Mouse (Mus musculus): ENCODE results near the gene St7. TPM values are rescaled to one million over a fixed set of nuclear protein-coding genes. Genes with fewer than 3 reads are reported as not detected.

The St7 gene
- polyA plus RNA-seq, 1 experiment from 2014 or later: 13.8 TPM

DNA sequence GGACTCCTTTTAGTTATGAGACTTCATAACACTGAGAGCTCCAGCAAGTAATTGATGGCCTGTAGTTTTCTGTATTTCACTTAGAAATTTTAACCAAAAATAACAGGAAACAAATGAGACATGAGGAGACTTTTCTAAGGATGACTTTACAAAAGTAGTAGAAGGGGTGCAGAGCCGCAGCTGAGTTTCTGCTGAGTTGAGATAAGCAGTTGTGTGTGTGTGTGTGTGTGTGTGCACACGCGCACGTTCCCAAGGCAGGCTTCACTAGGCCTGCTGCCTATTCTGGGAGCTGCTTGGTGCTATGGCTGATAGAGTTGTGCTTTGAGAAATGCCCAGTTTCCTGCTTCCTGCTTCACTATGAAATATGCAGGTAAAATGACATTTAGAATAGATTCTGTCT lies 50.6 kb downstream of the St7 start:
- ATAC-seq: peak; percentile 99
- peak overlapping the region; percentile 95 for H3K27ac ChIP-seq
- 19% methylated on average over 4 of the region's 4 CpGs for WGBS (ENCODE audit: insufficient replicate concordance)

DNA sequence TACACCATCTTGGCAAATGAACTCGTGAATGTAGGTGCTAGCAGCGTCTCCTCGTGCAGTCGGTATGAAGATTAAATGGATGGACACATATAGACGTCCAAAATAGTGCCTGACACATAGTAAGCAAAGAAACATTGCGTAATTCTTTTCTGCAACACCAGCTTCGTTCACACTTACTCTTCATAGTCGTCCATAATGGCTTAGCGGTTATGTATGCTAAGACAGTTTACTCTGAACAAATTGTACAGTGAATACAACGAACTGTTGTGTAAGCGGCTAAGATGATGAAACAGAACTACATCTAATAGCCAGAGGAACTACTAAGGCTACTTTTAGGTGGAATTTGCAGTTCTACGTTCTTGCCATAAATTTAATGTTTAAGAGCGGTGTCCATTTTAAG lies 55.0 kb downstream of the St7 start:
- no peak for ATAC-seq
- Histone ChIP-seq H3K27ac (no peak overlapping the region), H3K9ac (no peak overlapping the region), H3K4me2 (no peak overlapping the region), H3K4me3 (no peak overlapping the region), H3K9me3 (replicated peaks) (no peaks in the 10 kb centered on the region), H3K27me3 (replicated peaks) (no peaks in the 10 kb centered on the region), H3K36me3 (no peaks in the 10 kb centered on the region), H3K4me1 (peaks cover 61% of the 10 kb centered on the region)
- WGBS (ENCODE audit: insufficient replicate concordance): 73% methylated on average over 13 of the region's 13 CpGs

More for the DNA sequence above, 50.6 kb downstream of the St7 start:
- Histone ChIP-seq H3K36me3 (no peaks in the 10 kb centered on the region), H3K9me3 (replicated peaks) (no peaks in the 10 kb centered on the region), H3K27me3 (replicated peaks) (no peaks in the 10 kb centered on the region), H3K4me3 (no peak overlapping the region), H3K4me2 (peak overlapping the region; percentile 46), H3K9ac (peak overlapping the region; percentile 60; the same call in 1 of the 2 replicates), H3K4me1 (peaks cover 57% of the 10 kb centered on the region)

DNA sequence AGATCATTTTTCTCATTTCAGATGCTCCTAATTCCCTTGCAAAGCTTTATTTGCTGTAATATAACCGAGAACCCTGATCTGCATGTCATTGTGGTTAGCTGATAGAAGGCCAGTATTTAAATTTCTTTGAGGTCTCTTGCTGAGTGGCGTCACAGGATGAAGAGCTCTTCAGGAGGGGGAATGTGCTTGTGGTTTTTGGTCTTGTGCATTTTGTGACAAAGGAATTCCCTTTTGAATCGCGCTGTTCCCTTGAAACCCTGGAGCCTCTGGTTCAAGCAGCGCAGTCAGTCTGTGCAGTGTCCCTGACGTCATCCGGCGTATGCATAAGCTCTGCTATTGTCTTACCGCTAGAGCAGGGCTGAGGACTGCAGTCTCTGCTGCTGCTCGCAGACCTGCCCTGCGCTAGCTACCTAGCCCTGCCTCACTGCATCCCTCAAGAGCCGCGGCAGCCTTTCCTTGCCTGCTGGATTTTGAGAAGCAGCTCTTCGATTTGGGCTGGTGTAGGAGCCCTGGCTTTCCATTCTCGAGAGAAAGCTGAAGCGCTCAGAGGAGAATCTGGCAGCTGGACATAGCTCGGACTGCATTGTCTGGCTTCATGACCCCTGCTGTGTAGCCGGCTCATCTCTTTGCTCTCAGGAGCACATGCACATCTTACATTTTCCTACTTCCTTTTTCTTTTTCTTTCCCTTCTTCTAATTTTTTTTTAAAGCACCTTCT lies 56.3 kb downstream of the St7 start:
- WGBS (ENCODE audit: insufficient replicate concordance): 3% methylated on average over 18 of the region's 18 CpGs
- H3K36me3 ChIP-seq: no peaks in the 10 kb centered on the region
- H3K27me3 ChIP-seq (replicated peaks): no peaks in the 10 kb centered on the region
- peak; percentile 97 for ATAC-seq
- peak overlapping the region; percentile 83 for H3K4me2 ChIP-seq
- peaks cover 49% of the 10 kb centered on the region for H3K4me1 ChIP-seq
- peak overlapping the region; percentile 70 for H3K9ac ChIP-seq
- H3K4me3 ChIP-seq: peak overlapping the region; percentile 56
- no peaks in the 10 kb centered on the region for H3K9me3 ChIP-seq (replicated peaks)
- H3K27ac ChIP-seq: peak overlapping the region; percentile 76

DNA sequence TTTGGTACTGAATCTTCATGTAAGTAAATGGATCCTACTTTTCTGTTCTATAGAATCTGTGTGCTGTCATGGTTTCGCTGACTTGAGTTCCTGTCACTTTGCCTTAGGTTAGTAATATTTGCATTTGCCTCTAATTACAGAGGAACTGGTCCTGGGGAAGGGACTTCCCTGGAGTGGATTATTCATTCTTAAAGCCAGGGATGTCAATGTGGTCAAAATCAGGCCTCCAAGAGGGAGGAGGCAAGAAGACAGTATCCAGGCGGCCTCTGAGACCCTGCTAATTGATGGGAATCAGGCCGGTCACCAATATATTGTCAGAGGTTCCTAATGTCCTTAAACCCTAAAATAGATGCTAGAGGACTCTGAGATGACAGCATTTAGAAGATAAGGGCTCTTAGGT lies 56.9 kb downstream of the St7 start:
- Histone ChIP-seq H3K36me3 (no peaks in the 10 kb centered on the region), H3K27ac (peak overlapping the region; percentile 76), H3K4me1 (peaks cover 49% of the 10 kb centered on the region), H3K4me2 (peak overlapping the region; percentile 83), H3K27me3 (replicated peaks) (no peaks in the 10 kb centered on the region), H3K9ac (peak overlapping the region; percentile 70), H3K9me3 (replicated peaks) (no peaks in the 10 kb centered on the region), H3K4me3 (peak overlapping the region; percentile 56)
- ATAC-seq: no peak
- WGBS (ENCODE audit: insufficient replicate concordance): 58% methylated on average over 3 of the region's 3 CpGs

DNA sequence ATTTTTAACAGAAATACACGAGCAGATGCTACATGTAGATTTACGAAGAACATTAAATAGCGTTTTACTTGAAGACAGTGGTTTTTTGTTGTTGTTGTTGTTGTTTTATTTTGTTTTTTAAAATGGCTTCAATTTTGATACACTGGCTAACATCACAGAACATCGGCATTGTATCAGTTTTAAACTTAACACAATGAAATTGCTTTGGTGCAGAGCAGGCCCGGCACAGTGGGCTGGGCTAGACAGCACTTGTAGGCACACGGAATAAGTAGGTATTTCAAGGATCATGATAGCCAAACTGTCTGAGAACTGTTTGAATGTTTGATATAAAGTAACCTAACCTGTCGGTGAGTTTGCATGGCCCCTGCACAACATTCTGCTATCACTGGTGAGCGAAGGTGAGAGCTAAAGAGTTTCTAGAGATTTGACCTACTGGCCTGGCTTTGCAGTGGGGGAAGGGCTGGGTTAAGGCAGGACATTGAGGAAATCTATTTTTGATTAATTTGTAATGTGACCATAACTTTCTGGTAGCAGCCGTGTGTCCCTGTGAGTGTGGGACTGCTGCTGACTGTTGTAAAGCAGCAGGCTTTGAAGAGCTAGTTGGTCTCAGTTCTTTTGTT lies 57.4 kb downstream of the St7 start:
- Histone ChIP-seq H3K9me3 (replicated peaks) (no peaks in the 10 kb centered on the region), H3K4me2 (peak overlapping the region; percentile 83; the same call in 1 of the 2 replicates), H3K36me3 (no peaks in the 10 kb centered on the region), H3K4me3 (no peak overlapping the region), H3K27ac (no peak overlapping the region), H3K4me1 (peaks cover 46% of the 10 kb centered on the region), H3K27me3 (replicated peaks) (no peaks in the 10 kb centered on the region), H3K9ac (no peak overlapping the region)
- no peak for ATAC-seq
- WGBS (ENCODE audit: insufficient replicate concordance): 66% methylated on average over 9 of the region's 9 CpGs

DNA sequence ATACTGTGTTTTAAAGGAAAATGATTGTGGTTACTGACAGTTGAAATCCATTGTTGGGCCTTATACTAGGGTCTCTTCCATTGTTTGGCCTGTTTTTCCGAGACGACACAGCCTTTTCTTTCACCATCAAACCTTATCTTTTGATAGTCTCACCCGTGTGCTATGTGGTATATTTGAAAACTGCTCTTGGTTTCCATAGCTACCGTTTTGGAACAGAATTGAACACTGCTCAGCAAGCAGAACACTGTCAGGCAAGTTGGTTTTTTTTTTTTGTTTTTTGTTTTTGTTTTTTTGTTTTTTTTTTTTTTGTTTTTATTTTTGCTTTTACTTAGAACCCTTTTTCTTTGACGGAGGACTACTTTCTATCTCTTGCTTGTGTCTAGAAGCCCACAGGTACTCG lies 58.2 kb downstream of the St7 start:
- no peak overlapping the region for H3K27ac ChIP-seq
- H3K36me3 ChIP-seq: no peaks in the 10 kb centered on the region
- no peak overlapping the region for H3K4me3 ChIP-seq
- no peaks in the 10 kb centered on the region for H3K9me3 ChIP-seq (replicated peaks)
- ATAC-seq: no peak
- no peak overlapping the region for H3K9ac ChIP-seq
- H3K4me1 ChIP-seq: peaks cover 47% of the 10 kb centered on the region
- H3K4me2 ChIP-seq: 0 out of 2 replicates have a peak overlapping the region, but pooled peaks have one; percentile 83
- 61% methylated on average over 6 of the region's 6 CpGs for WGBS (ENCODE audit: insufficient replicate concordance)
- H3K27me3 ChIP-seq (replicated peaks): no peaks in the 10 kb centered on the region

DNA sequence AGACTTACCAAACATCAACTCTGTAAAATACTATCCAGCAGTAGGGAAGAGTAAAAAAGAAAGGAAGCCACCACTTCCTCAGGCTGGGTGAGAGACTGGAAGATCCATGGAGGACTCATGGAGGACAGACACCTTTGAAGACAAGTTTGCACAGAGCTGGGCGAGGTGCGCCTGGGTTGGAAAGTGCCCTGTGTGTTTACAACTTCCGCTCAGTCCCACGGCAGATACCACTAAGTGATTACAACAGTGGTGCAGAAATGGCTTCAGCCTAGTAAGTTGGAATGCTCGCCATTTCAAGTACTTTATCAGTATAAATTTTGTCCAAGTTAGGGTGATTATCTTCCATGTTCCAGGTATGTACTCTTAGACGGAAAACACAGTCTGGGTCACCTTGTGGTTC lies 63.2 kb downstream of the St7 start:
- Histone ChIP-seq H3K27me3 (replicated peaks) (no peaks in the 10 kb centered on the region), H3K4me2 (no peak overlapping the region), H3K4me3 (no peak overlapping the region), H3K9ac (no peak overlapping the region), H3K4me1 (peaks cover 26% of the 10 kb centered on the region), H3K9me3 (replicated peaks) (no peaks in the 10 kb centered on the region), H3K36me3 (no peaks in the 10 kb centered on the region), H3K27ac (peak overlapping the region; percentile 41; the same call in 1 of the 2 replicates)
- peak; percentile 50; the same call in 1 of the 2 replicates for ATAC-seq
- WGBS (ENCODE audit: insufficient replicate concordance): 47% methylated on average over 6 of the region's 6 CpGs

DNA sequence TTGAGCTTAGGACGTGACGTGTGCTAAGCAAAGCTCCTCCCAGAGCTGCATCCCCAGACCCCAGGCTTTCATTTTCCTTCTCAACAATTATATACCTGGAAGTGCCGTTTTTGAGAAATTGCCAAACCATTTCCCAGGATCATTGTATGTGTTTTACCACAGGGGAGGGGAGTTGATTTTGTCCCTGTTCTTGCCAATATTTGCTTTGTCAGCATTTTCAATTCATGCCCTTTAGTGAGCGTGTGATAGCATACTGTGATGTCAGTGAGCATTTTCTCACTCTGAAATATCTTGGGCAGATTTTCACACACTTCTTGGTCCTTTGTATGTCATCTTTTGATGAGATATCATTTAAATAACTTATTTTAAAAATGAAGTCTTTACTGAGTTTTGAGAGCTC lies 65.8 kb downstream of the St7 start:
- WGBS (ENCODE audit: insufficient replicate concordance): 80% methylated on average over 4 of the region's 4 CpGs
- Histone ChIP-seq H3K27ac (no peak overlapping the region), H3K4me3 (no peak overlapping the region), H3K9ac (no peak overlapping the region), H3K27me3 (replicated peaks) (no peaks in the 10 kb centered on the region), H3K4me1 (peaks cover 38% of the 10 kb centered on the region), H3K36me3 (no peaks in the 10 kb centered on the region), H3K9me3 (replicated peaks) (no peaks in the 10 kb centered on the region), H3K4me2 (no peak overlapping the region)
- ATAC-seq: no peak

DNA sequence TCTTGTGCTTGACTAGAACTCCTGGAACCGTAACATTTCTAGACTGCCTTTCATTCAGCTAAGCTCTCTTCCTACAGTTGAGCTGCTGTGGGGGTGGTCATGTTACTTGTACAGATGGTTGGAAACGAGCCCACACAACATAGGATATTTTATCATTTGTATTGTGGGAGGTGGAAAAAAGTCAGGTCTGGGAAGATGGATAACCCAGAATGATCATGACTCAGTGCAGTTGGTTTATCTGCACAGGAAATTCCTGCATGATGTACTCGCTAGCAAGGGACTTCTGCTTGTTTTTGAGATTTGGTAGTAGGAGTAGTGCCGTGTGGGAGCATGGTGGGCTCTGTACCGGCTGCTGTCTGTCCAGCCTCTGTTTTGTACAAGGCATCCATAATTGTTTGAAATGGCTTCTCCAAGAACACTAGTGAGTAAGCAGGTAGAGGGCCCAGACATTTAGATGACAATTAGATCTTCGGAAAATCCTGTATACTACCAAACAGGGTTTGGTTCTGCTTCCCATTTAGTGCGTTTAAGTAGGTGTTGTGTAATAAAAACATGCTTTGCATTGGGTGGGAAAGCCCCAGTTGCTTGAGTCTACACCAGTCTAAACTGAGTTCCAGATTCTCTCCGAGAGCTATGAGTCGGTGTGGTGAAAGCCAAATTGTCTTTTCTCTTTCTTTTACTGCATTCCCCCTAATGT lies 71.4 kb downstream of the St7 start:
- WGBS (ENCODE audit: insufficient replicate concordance): 41% methylated on average over 9 of the region's 9 CpGs

DNA sequence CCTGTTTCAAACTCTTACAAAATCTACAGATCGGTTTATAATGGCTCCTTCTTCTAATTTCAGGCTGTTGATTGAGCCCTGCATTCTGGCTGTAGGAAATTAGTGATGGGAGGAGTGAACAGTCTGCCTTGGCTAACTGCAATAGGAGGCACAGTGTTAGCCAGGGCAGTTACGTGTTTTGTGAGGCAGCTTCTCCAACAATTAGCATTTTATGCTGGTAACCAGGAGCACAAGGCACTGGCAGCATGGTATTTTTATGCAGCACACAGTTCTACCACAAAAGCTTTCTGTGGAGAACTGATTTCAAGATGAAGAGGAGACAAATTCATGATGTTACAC lies 71.9 kb downstream of the St7 start:
- Histone ChIP-seq H3K27ac (peak overlapping the region; percentile 52), H3K4me3 (no peak overlapping the region), H3K4me1 (peaks cover 57% of the 10 kb centered on the region), H3K27me3 (replicated peaks) (no peaks in the 10 kb centered on the region), H3K36me3 (no peaks in the 10 kb centered on the region), H3K9me3 (replicated peaks) (no peaks in the 10 kb centered on the region), H3K4me2 (peak overlapping the region; percentile 38; the same call in 1 of the 2 replicates), H3K9ac (no peak overlapping the region)
- WGBS (ENCODE audit: insufficient replicate concordance): 72% methylated on average over 2 of the region's 2 CpGs
- ATAC-seq: no peak

More for the DNA sequence above, 71.4 kb downstream of the St7 start:
- no peaks in the 10 kb centered on the region for H3K27me3 ChIP-seq (replicated peaks)
- no peak overlapping the region for H3K9ac ChIP-seq
- peak overlapping the region; percentile 52 for H3K27ac ChIP-seq
- no peaks in the 10 kb centered on the region for H3K36me3 ChIP-seq
- ATAC-seq: peak; percentile 85
- no peaks in the 10 kb centered on the region for H3K9me3 ChIP-seq (replicated peaks)
- peaks cover 57% of the 10 kb centered on the region for H3K4me1 ChIP-seq
- no peak overlapping the region for H3K4me3 ChIP-seq
- H3K4me2 ChIP-seq: peak overlapping the region; percentile 38

DNA sequence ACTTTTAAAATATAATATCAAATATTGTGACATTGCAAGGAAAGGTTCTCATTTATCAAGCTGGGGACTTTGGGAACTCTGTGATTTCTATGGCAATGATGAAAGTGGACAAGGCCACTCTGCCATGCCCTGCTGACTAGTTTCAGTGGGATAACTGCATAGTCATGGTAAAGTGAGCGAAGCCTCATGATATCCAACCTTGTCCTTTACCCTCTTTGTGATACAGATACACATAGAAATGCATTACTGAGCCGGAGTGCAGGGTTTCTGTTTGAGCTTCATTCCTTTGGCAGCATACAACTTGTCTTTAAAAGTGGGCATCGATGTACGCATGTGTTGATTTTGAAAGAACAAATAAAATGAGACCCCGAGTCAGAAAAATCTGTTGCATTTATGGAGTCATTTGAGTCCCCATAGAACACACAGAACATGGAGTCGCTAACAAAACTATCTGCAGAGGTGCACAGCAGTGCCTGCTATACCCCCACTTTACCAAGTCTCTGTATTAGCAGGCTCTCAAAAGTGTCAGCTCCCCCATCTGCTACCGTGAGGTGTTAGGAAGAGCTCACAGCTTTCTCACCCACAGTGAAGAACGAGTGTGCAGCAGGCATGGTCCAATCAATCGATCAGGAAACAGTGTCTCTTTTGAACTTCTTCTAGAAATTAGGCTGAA lies 77.4 kb downstream of the St7 start:
- H3K4me1 ChIP-seq: peaks cover 65% of the 10 kb centered on the region
- H3K36me3 ChIP-seq: no peaks in the 10 kb centered on the region
- H3K9me3 ChIP-seq (replicated peaks): no peaks in the 10 kb centered on the region
- WGBS (ENCODE audit: insufficient replicate concordance): 71% methylated on average over 9 of the region's 9 CpGs
- no peaks in the 10 kb centered on the region for H3K27me3 ChIP-seq (replicated peaks)
- peak; percentile 53; the same call in 1 of the 2 replicates for ATAC-seq
- H3K4me3 ChIP-seq: no peak overlapping the region
- H3K9ac ChIP-seq: peak overlapping the region; percentile 17; the same call in 1 of the 2 replicates
- H3K27ac ChIP-seq: peak overlapping the region; percentile 74
- H3K4me2 ChIP-seq: peak overlapping the region; percentile 22
